8 mouse cellular contexts compared by ENCODE assay signal in the genomic region with DNA sequence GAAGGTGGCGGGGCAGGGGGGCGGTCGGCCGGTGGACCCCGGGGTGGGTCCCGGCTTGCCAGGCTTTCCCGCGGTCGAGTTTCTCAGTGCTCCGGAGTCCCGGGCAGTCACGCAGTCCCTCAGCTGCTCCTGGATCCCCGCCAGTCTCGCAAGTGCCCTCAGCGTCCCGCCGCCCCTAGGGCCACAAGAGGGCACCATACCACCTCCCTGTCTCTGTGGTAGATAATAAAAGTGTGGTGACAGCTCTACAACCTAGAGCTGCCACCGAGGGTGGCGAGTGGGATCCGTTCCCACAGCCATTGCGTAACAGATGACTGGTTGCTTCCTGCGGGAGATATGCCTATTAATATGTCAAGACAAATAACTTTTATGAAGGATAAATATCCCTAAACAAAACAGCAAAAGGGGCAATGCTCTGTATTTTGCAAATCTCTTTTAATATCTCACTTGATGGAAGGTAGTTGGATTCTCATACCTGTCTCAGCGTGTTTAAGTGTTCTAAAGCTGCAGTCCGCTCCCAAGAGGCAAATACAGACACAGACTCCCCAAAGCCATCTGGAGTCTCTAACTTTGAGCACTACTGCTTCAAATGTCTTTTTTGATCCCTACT. TPM values are rescaled to one million over a fixed set of nuclear protein-coding genes. Genes with fewer than 3 reads are reported as not detected.
DNase-seq lines count a peak whose midpoint lies in the region; ATAC-seq lines count a peak whose summit lies in the region.

No protein-coding gene starts in this region.

- peaks cover 19% of the 10 kb centered on the region for H3K4me1 ChIP-seq in hindbrain, embryonic 15.5 days (replicated peaks)

- ATAC-seq in hindbrain, embryonic 15.5 days (ENCODE audit: low FRiP score, low read depth), result peak; percentile 88; the same call in 1 of the 2 replicates

- peak overlapping the region; percentile 80 for H3K4me3 ChIP-seq in hindbrain, embryonic 15.5 days

- peak; percentile 55 for DNase-seq in WW6 (ENCODE audit: low read depth, low spot score)
- peak; percentile 93 to 95 for DNase-seq in cerebellum, postnatal 14 days
- peak; percentile 83 to 84 for DNase-seq in frontal cortex, postnatal 25 days (ENCODE audit: low spot score in 2 of 2)
- peak; percentile 85 to 86 for DNase-seq in layer of hippocampus, postnatal 36 days
- peak; percentile 90 for DNase-seq in lung, postnatal 25 days (ENCODE audit: low spot score)
- DNase-seq in retina, embryonic 14.5 days (ENCODE audit: low spot score), result peak; percentile 86
- DNase-seq in urinary bladder, adult 18-20 months (ENCODE audit: low spot score in 2 of 2), result peak; percentile 80 to 84

- 1% methylated on average over 20 of the region's 24 CpGs for WGBS in hindbrain, embryonic 15.5 days

- peak overlapping the region; percentile 64 for H3K4me2 ChIP-seq in hindbrain, embryonic 15.5 days

- no peaks in the 10 kb centered on the region for H3K9me3 ChIP-seq in hindbrain, embryonic 15.5 days

- H3K36me3 ChIP-seq in hindbrain, embryonic 15.5 days, result peaks cover 11% of the 10 kb centered on the region

- no peaks in the 10 kb centered on the region for H3K27me3 ChIP-seq in hindbrain, embryonic 15.5 days

- peak overlapping the region; percentile 84 for H3K9ac ChIP-seq in hindbrain, embryonic 15.5 days

- H3K27ac ChIP-seq in hindbrain, embryonic 15.5 days (replicated peaks), result peak overlapping the region; percentile 95

RNA-seq across cellular contexts. Expression of gene Cox15, which starts 0.5 kb away (rescaled TPM):
- 12.9 and 13.9 TPM in 2 replicates for polyA plus RNA-seq in hindbrain, embryonic 15.5 days (2015; fragmentation: Nextera tagmentation; extraction: Ambion mirVana)
- 10 to 100 TPM; 15.1 to 17.9 TPM for total RNA-seq in layer of hippocampus, postnatal 36 days (2021)

RNA-seq across cellular contexts. Expression of gene Cutc, which starts 0.5 kb away (rescaled TPM):
- polyA plus RNA-seq in hindbrain, embryonic 15.5 days (2015; fragmentation: Nextera tagmentation; extraction: Ambion mirVana), result 6.5 and 7.8 TPM in 2 replicates
- total RNA-seq in layer of hippocampus, postnatal 36 days (2021), result 1 to 10 TPM; 4.6 to 8.8 TPM

RNA-seq across cellular contexts. Expression of gene Abcc2, which starts 28.7 kb away (rescaled TPM):
- polyA plus RNA-seq in hindbrain, embryonic 15.5 days (2015; fragmentation: Nextera tagmentation; extraction: Ambion mirVana), result 0.12 and 0.14 TPM in 2 replicates
- total RNA-seq in layer of hippocampus, postnatal 36 days (2021), result not detected

Comparison
In these comparisons a context has a peak if more than half of its experiments do, and no peak if none do; other contexts are left out.
1. Peak in every context shown above with its lines: DNase-seq, ATAC-seq, H3K4me3 ChIP-seq and H3K27ac ChIP-seq.